Comparison of ENCODE assay signal across 8 mouse cellular contexts in the genomic region with DNA sequence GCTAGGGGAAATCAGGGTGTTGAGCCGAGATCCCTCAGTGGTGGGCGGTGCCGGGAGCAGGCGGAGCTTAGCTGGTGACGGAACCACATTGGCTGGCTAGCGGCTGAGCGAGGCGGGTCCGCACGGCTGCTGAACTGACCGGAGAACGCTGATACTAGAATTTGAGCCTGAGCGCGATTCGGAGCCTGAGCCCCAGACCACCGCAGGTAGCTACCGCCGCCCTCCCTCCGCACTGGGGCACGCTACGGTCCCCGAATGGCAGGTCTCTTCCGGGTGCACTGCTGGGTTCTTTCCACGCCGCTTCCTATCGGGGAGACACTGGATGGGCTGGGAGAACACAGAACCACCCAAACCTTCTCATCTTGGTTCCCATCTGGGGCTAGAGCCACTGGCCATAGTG. TPM values are rescaled to one million over a fixed set of nuclear protein-coding genes. Genes with fewer than 3 reads are reported as not detected.
DNase-seq lines count a peak whose midpoint lies in the region; ATAC-seq and TF ChIP-seq lines count a peak whose summit lies in the region.

A gene (plus strand): TSS at position 59 of the 400 bp plus-strand sequence.

- H3K4me3 ChIP-seq in cortical plate, adult 2 months (ENCODE audit: insufficient read depth, low read length), result peak within 1 kb of the TSS; percentile 69
- peak within 1 kb of the TSS; percentile 49 for H3K4me3 ChIP-seq in intestine, embryonic 14.5 days (ENCODE audit: low read depth, low read length)

- H3K27ac ChIP-seq in cortical plate, adult 2 months (ENCODE audit: insufficient read depth, low read length), result no peak within 1 kb of the TSS
- H3K27ac ChIP-seq in intestine, embryonic 14.5 days (ENCODE audit: low read depth), result peak within 1 kb of the TSS; percentile 87

- under 1% methylated on average over 26 of the region's 26 CpGs for WGBS in intestine, embryonic 14.5 days

- intact Hi-C loops in gastrocnemius, postnatal 36 days (cut with DNase I), result no loop called here
- intact Hi-C loops in left cerebral cortex, postnatal 10 days (cut with DNase I), result no loop called here

- no peaks in the 10 kb centered on the region for H3K4me1 ChIP-seq in cortical plate, adult 2 months (ENCODE audit: control insufficient read depth, insufficient read depth, low read length)
- H3K4me1 ChIP-seq in intestine, embryonic 14.5 days (replicated peaks; ENCODE audit: control insufficient read depth, insufficient read depth, low read length), result peaks cover 30% of the 10 kb centered on the region

- peak; percentile 79 for ATAC-seq in intestine, embryonic 14.5 days (replicated peaks; ENCODE audit: low FRiP score, low TSS enrichment, low read depth)
- peak; percentile 92 for ATAC-seq in megakaryocyte, adult 5-6 weeks (ENCODE audit: poor library complexity, severe bottlenecking)

- peak within 1 kb of the TSS; percentile 57 for H3K4me2 ChIP-seq in intestine, embryonic 14.5 days (ENCODE audit: low read length)

- peaks cover 18% of the 10 kb centered on the region for H3K36me3 ChIP-seq in intestine, embryonic 14.5 days (ENCODE audit: control insufficient read depth, insufficient read depth, low read length)

- no peaks in the 10 kb centered on the region for H3K27me3 ChIP-seq in intestine, embryonic 14.5 days (replicated peaks; ENCODE audit: control insufficient read depth, insufficient read depth, low read length)

- peak; percentile 13; the same call in 1 of the 2 replicates for TF ChIP-seq POLR2A in cortical plate, adult 2 months (IDR thresholded peaks at IDR 0.05; ENCODE audit: extremely low read depth, insufficient read depth, low read length)

- TF ChIP-seq CTCF in cortical plate, adult 2 months (IDR thresholded peaks at IDR 0.05; ENCODE audit: extremely low read depth, insufficient read depth, low read length), result no peak

- H3K9ac ChIP-seq in intestine, embryonic 14.5 days (ENCODE audit: low read length), result peak within 1 kb of the TSS; percentile 51

- peak; percentile 49 for DNase-seq in WW6 (ENCODE audit: low read depth, low spot score)
- DNase-seq in gastrocnemius, postnatal 36 days, result peak; percentile 42 to 50
- DNase-seq in intestine, embryonic 14.5 days (ENCODE audit: low spot score), result peak; percentile 87
- DNase-seq in left cerebral cortex, postnatal 10 days (ENCODE audit: extremely low spot score in 1 of 2, low spot score in 2 of 2), result peak; percentile 47 to 83
- peak; percentile 69 for DNase-seq in right cerebral cortex, adult 2 months (ENCODE audit: low spot score in 2 of 2)
- peak; percentile 50 to 67 for DNase-seq in urinary bladder, adult 18-20 months (ENCODE audit: low spot score in 2 of 2)

- H3K9me3 ChIP-seq in intestine, embryonic 14.5 days (ENCODE audit: control insufficient read depth, low read length), result no peaks in the 10 kb centered on the region

RNA-seq across cellular contexts. Expression of the gene that starts here (rescaled TPM):
- 7.2 and 7.7 TPM in 2 replicates for polyA plus RNA-seq in cortical plate, adult 2 months (2012; rRNA removed)
- total RNA-seq in gastrocnemius, postnatal 36 days (2021), result under 1 TPM; 0.47 to 0.54 TPM
- polyA plus RNA-seq in intestine, embryonic 14.5 days (2014; fragmentation: Nextera tagmentation; extraction: Ambion mirVana), result 96.9 and 115 TPM in 2 replicates
- total RNA-seq in left cerebral cortex, postnatal 10 days (2021), result 10 to 100 TPM; 17.7 to 18.3 TPM
- 10.4 and 11.6 TPM in 2 replicates for total RNA-seq in megakaryocyte, adult 5-6 weeks (2015)
- 36.2 and 41.9 TPM in 2 replicates for total RNA-seq in megakaryocyte, adult 5-6 weeks (2017)

Comparison
In these comparisons a context has a peak if more than half of its experiments do, and no peak if none do; other contexts are left out.
1. RNA of the gene that starts here (total RNA-seq): 10.4 to 41.9 TPM in megakaryocyte, adult 5-6 weeks and 17.7 to 18.3 TPM in left cerebral cortex, postnatal 10 days; 0.47 to 0.54 TPM in gastrocnemius, postnatal 36 days; every median in the first group is over 4 times any median in the second.
2. RNA of the gene that starts here (polyA plus RNA-seq): 96.9 to 115 TPM in intestine, embryonic 14.5 days; 7.2 to 7.7 TPM in cortical plate, adult 2 months; every median in the first group is over 10 times any median in the second.
3. Peak in DNase-seq in gastrocnemius, postnatal 36 days; RNA of the gene not detected or under 1 TPM.
4. Peak in every context shown above with its lines, with median percentiles within 50 percentile points of each other: DNase-seq.